ENCODE assay signal across 4 mouse cellular contexts in genomic region chr16:97992477-97992876, GRCm38 (mm10). TPM values are rescaled to one million over a fixed set of nuclear protein-coding genes. Genes with fewer than 3 reads are reported as not detected.
DNase-seq lines count a peak whose midpoint lies in the region; ATAC-seq and TF ChIP-seq lines count a peak whose summit lies in the region.
"Not testable (repeated sequence)": the region's sequence is repeated elsewhere in the genome, so short reads cannot be mapped to it uniquely, and the experiment has no call there.

No protein-coding gene starts in this region.

- DNase-seq in A20 (ENCODE audit: low read depth, low spot score) = peak; percentile 46
- peak; percentile 14 for DNase-seq in CH12.LX (ENCODE audit: extremely low read depth)

- not testable (repeated sequence) for H3K79me2 ChIP-seq in CH12.LX (replicated peaks; ENCODE audit: control insufficient read depth, extremely low read depth, insufficient read depth, poor library complexity, severe bottlenecking); macrophage (ENCODE audit: inconsistent target)

- H3K4me2 ChIP-seq in CH12.LX (ENCODE audit: insufficient read depth, low read depth, poor library complexity, severe bottlenecking) = not testable (repeated sequence)

- not testable (repeated sequence) for TF ChIP-seq CTCF in CH12.LX (conservative IDR thresholded peaks at IDR 0.05 in 1 of 2, IDR thresholded peaks at IDR 0.05 in 1 of 2; ENCODE audit: low read depth in 2 of 2, low read length in 2 of 2)

- H3K4me1 ChIP-seq in CH12.LX (ENCODE audit: control insufficient read depth in 1 of 2, insufficient read depth in 2 of 2) = peaks cover 8 to 19% of the 10 kb centered on the region in 2 experiments

- not testable (repeated sequence) for H3K27me3 ChIP-seq in CH12.LX (replicated peaks)

- 84% methylated on average over 3 of the region's 3 CpGs for WGBS in macrophage (ENCODE audit: missing documents)

- ATAC-seq in granulocyte monocyte progenitor cell, adult 5-6 weeks (replicated peaks; ENCODE audit: poor library complexity, severe bottlenecking) = 0 out of 2 replicates have a peak, but pooled peaks have one; percentile 7

- H3K36me3 ChIP-seq in CH12.LX (replicated peaks in 1 of 2; ENCODE audit: control insufficient read depth in 1 of 2, insufficient read depth in 1 of 2, low read length in 1 of 2); macrophage (ENCODE audit: inconsistent target): not testable (repeated sequence)

- not testable (repeated sequence) for H3K9me3 ChIP-seq in CH12.LX (replicated peaks; ENCODE audit: low read length)

- dilution Hi-C loops in CH12.LX (cut with MboI; ENCODE audit: extremely low pct_ligation_motif_present, extremely low pct_unique_long_range_greater_than_20kb, low sequenced_read_pairs) = not testable (repeated sequence)

- in situ Hi-C loops in CH12.LX (cut with MboI; ENCODE audit: low pct_ligation_motif_present, low pct_unique_long_range_greater_than_20kb, low sequenced_read_pairs) = not testable (repeated sequence)

- not testable (repeated sequence) for TF ChIP-seq RAD21 in CH12.LX (IDR thresholded peaks at IDR 0.05; ENCODE audit: low read depth, low read length)

- not testable (repeated sequence) for TF ChIP-seq POLR2A in CH12.LX (IDR thresholded peaks at IDR 0.05; ENCODE audit: low read depth, low read length)

- peak; percentile 88 for TF ChIP-seq EP300 in CH12.LX (IDR thresholded peaks at IDR 0.05; ENCODE audit: low read length)

- H3K27ac ChIP-seq in CH12.LX (ENCODE audit: insufficient read depth, low read depth) = not testable (repeated sequence)
- H3K27ac ChIP-seq in macrophage = 0 out of 2 replicates have a peak overlapping the region, but pooled peaks have one; percentile 4

- not testable (repeated sequence) for H3K4me3 ChIP-seq in CH12.LX (replicated peaks in 1 of 3; ENCODE audit: low read depth in 2 of 3, low read length in 2 of 3, poor library complexity in 1 of 3); macrophage (ENCODE audit: inconsistent target)

- not testable (repeated sequence) for H3K9ac ChIP-seq in CH12.LX (ENCODE audit: insufficient read depth, low read depth)

TF ChIP-seq in CH12.LX, 34 proteins besides CTCF, POLR2A, EP300 and RAD21:
- TF ChIP-seq IRF4 (IDR thresholded peaks at IDR 0.05; ENCODE audit: low read depth, low read length) (peak; percentile 81), JUN (IDR thresholded peaks at IDR 0.05; ENCODE audit: insufficient read depth, low read depth, low read length) (peak; percentile 46; the same call in 1 of the 2 replicates), JUND (conservative IDR thresholded peaks at IDR 0.05; ENCODE audit: low read depth, low read length) (peak; percentile 60)

RNA-seq across cellular contexts. Expression of gene B230307C23Rik, which starts 4.6 kb away (rescaled TPM):
- total RNA-seq in CH12.LX (2012; rRNA removed) = 50.8 and 60.9 TPM in 2 replicates
- 53.3 and 58.9 TPM in 2 replicates for total RNA-seq in CH12.LX (2014; rRNA removed)
- polyA plus RNA-seq in CH12.LX (2012; ENCODE audit: insufficient read length, low read depth) = 48.7 and 50.7 TPM in 2 replicates
- total RNA-seq in granulocyte monocyte progenitor cell, adult 5-6 weeks (2014; fragmentation: Nextera tagmentation) = 39.0 and 72.4 TPM in 2 replicates
- 28.9 and 68.4 TPM in 2 replicates for total RNA-seq in granulocyte monocyte progenitor cell, adult 5-6 weeks (2017)
- 100 to 1,000 TPM in 8 of 26 experiments, 10 to 100 TPM in 18; 18.0 to 150 (median 77.7) TPM for total RNA-seq in macrophage (2018; cell fraction: chromatin; rRNA removed)
- total RNA-seq in macrophage (2018; cell fraction: cytosol; rRNA removed) = 10 to 100 TPM; 21.9 to 78.7 (median 43.6) TPM
- 100 to 1,000 TPM in 4 of 26 experiments, 10 to 100 TPM in 22; 18.8 to 121 (median 67.0) TPM for total RNA-seq in macrophage (2018; cell fraction: nucleus; rRNA removed)
- 30.1 to 43.1 TPM (median 36.6 TPM) in 3 replicates for polyA plus RNA-seq in macrophage (2018)

RNA-seq across cellular contexts. Expression of gene Zbtb21, which starts 30.1 kb away (rescaled TPM):
- total RNA-seq in CH12.LX (2012; rRNA removed) (18.3 and 24.8 TPM in 2 replicates), CH12.LX (2014; rRNA removed) (8.9 and 9.9 TPM in 2 replicates)
- polyA plus RNA-seq in CH12.LX (2012; ENCODE audit: insufficient read length, low read depth) (13.2 and 15.3 TPM in 2 replicates), macrophage (2018) (18.7 to 27.0 TPM (median 20.6 TPM) in 3 replicates)
- 9.5 and 11.3 TPM in 2 replicates for total RNA-seq in granulocyte monocyte progenitor cell, adult 5-6 weeks (2014; fragmentation: Nextera tagmentation)
- 9.4 and 11.4 TPM in 2 replicates for total RNA-seq in granulocyte monocyte progenitor cell, adult 5-6 weeks (2017)
- 100 to 1,000 TPM in 17 of 26 experiments, 10 to 100 TPM in 9; 78.4 to 290 (median 111) TPM for total RNA-seq in macrophage (2018; cell fraction: chromatin; rRNA removed)
- total RNA-seq in macrophage (2018; cell fraction: cytosol; rRNA removed) = 10 to 100 TPM; 26.5 to 50.0 (median 35.2) TPM
- total RNA-seq in macrophage (2018; cell fraction: nucleus; rRNA removed) = 100 to 1,000 TPM in 6 of 26 experiments, 10 to 100 TPM in 20; 57.1 to 122 (median 88.7) TPM

RNA-seq across cellular contexts. Expression of gene C2cd2, which starts 30.1 kb away (rescaled TPM):
- total RNA-seq in CH12.LX (2012; rRNA removed) (7.7 and 8.5 TPM in 2 replicates), CH12.LX (2014; rRNA removed) (11.2 and 11.3 TPM in 2 replicates)
- polyA plus RNA-seq in CH12.LX (2012; ENCODE audit: insufficient read length, low read depth) (14.5 and 19.7 TPM in 2 replicates), macrophage (2018) (8.6 to 22.8 TPM (median 15.3 TPM) in 3 replicates)
- total RNA-seq in granulocyte monocyte progenitor cell, adult 5-6 weeks (2014; fragmentation: Nextera tagmentation) = 10.5 and 13.9 TPM in 2 replicates
- 14.7 and 20.5 TPM in 2 replicates for total RNA-seq in granulocyte monocyte progenitor cell, adult 5-6 weeks (2017)
- total RNA-seq in macrophage (2018; cell fraction: chromatin; rRNA removed) = 10 to 100 TPM in 19 of 26 experiments, 1 to 10 TPM in 7; 5.0 to 22.7 (median 13.6) TPM
- total RNA-seq in macrophage (2018; cell fraction: cytosol; rRNA removed) = 10 to 100 TPM in 24 of 26 experiments, 1 to 10 TPM in 2; 7.6 to 20.1 (median 15.0) TPM
- total RNA-seq in macrophage (2018; cell fraction: nucleus; rRNA removed) = 10 to 100 TPM in 24 of 26 experiments, 1 to 10 TPM in 2; 8.1 to 35.8 (median 17.6) TPM
